Mouse (Mus musculus) T-cell, adult 2 months (primary cell): ENCODE results near the gene Gm3739.
A peak's percentile ranks its signal among the peaks of the same experiment; 100 is the strongest.
"Not testable (repeated sequence)": the region's sequence is repeated elsewhere in the genome, so short reads cannot be mapped to it uniquely, and the experiment has no call there.

Experiments used
- DNase-seq: peaks from one replicate; pipeline ENCODE4 v3.0.0; 2022; ENCODE audit warnings: low spot score

Gm3739 gene

DNA sequence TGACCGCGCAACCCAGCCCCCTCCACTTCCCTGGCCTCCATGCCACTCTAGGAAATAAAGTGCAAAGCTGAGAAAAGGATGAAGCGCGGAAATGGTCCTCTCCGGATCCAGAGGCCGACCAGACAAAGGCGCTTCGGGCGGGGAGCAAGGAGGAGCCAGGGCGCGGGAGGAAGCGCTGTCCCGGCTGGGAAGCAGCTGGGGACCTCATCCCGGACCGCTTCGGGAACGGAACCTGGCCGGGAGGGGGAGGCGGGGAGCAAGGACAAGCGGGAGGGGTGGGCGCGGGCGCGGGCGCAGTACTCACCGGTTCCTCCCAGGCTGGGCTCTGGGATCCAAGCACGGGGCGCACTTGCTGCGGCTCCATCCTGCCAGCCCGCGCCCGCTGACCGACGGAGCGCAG is at the start of gene Gm3739:
TSS of gene Gm3739 (minus strand) at position 389 of the 400 bp plus-strand sequence.
- peak; percentile 0 for DNase-seq

DNA sequence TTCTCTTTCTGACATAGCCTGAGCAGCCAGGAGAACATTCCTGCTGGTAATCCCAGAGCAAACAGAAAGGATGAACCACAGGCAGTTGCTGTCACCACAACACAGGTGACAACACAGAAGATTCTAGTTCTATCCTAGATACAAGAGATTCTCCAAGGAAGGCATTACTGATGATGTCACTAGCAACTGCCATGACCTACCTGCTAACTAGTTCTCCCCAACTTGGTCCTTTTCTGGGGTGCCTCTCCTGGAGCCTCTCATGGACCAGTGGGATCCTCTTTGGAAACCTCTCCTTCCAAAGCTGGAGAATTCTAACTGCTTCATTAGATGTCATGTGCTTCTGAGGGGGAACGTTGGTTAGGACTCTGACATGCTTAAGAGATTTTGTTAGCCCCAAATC is 17.4 kb upstream of the Gm3739 start, which contains the start of gene Gm5797:
TSS of gene Gm5797 (minus strand) at position 101 of the 400 bp plus-strand sequence.
- DNase-seq, result not testable (repeated sequence)

DNA sequence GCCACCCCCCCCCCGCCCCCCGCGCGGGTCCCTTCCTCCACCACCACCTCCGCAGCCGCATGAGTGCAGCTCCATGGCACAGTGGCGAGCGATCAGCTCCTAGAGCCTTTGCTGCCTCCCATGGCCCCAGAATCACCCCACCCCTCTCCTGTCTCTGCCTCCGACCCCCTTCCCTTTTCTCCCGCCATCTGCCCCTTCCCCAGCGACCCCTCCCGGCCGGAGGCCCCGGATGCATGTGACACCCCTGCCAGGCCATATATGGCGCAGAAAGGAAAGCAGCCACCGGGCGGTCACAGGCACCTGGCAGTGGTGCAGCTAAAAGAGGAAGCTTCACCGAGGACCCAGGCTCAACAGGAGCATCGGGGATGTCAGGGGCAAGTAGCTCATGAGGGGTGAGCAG is 244 bp upstream of the Gm3739 start:
- peak; percentile 4 for DNase-seq

DNA sequence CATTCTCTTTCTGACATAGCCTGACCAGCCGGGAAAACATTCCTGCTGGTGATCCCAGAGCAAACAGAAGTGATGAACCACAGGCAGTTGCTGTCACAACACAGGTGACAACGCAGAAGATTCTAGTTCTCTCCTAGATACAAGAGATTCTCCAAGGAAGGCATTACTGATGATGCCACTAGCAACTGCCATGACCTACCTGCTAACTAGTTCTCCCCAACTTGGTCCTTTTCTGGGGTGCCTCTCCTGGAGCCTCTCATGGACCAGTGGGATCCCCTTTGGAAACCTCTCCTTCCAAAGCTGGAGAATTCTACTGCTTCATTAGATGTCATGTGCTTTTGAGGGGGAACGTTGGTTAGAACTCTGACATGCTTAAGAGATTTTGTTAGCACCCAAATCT is 50.2 kb downstream of the Gm3739 start, which contains the start of gene Gm3727:
TSS of gene Gm3727 (minus strand) at position 101 of the 400 bp plus-strand sequence.
- not testable (repeated sequence) for DNase-seq
